Mouse (Mus musculus): ENCODE results near the gene Lrfn2.

Lrfn2 gene

DNA sequence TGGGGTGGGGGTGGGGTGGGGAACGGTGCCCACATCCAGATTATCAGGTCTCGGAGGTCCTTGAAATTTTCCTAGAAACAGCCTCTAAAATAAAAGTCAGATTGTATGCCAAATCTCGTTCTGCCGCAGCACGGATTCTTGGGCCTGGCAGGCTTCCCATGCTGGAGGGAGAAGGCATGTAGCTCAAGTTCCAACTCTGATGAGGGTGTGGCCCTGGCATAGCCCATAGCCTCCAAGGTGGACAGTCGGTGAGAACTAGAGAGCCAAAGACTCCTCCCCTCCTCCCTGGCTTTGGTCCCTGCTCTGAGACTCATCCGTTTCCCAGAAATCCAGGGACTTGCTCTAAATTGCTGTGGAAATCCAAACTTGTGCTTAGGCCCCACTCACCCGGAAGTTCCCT, 99.6 kb downstream of the Lrfn2 start:
- in situ Hi-C loops (cut with MboI, MseI), result no loop called here

GRCm38 (mm10) chr17:49033276-49033675, 101.1 kb downstream of the Lrfn2 start:
- in situ Hi-C loops (cut with MboI, MseI), result no loop called here

DNA sequence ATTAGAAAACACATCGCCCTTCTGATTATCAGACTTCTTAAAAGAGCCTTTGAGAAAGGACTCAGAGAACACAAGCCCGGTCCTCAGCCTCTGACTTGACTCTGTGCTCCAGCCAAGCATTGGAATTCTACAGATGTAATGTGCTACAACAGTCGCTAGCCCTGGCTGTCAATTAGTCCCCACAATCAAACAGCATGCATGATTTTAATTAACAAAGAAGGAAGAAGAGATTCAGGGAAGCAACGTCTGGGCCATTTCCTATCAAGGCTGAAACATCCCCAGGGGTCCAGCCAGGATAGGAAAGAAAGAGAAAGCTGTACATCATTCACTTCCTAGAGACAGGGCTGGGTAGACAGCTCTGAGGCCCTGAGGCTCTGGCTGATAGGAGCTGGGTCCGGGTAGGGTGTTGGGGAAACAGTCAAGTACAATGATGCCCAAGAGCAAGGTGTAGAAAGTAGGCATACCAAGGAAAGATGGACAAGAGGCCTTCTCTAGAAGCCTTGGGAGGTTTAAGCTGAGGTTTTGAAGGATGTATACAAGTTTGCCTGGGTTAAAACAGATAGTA, 101.6 kb downstream of the Lrfn2 start:
- in situ Hi-C loops (cut with MboI, MseI), result no loop called here

DNA sequence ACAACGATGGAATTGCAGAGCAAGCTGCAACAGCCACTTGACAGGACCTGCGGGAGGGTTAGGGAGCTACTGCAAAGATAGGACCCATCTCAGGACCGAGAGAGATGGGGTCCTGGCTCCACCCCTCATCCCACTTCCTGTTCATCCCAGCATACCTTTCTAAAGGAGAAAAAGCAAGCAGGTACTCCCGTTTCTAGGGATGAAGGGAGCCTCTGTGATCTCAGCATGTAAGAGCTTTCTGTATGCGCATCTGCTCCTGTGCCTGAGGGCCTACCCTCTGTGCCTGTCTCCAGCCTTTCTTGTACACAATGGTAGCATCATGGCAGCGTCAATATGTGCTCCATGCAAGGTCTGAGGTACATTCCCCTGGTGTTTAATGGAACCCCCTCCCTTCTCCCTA, 102.9 kb downstream of the Lrfn2 start:
- in situ Hi-C loops (cut with MboI, MseI), result no loop called here

GRCm38 (mm10) chr17:49037163-49037950, 105.2 kb downstream of the Lrfn2 start:
- in situ Hi-C loops (cut with MboI, MseI), result no loop called here

DNA sequence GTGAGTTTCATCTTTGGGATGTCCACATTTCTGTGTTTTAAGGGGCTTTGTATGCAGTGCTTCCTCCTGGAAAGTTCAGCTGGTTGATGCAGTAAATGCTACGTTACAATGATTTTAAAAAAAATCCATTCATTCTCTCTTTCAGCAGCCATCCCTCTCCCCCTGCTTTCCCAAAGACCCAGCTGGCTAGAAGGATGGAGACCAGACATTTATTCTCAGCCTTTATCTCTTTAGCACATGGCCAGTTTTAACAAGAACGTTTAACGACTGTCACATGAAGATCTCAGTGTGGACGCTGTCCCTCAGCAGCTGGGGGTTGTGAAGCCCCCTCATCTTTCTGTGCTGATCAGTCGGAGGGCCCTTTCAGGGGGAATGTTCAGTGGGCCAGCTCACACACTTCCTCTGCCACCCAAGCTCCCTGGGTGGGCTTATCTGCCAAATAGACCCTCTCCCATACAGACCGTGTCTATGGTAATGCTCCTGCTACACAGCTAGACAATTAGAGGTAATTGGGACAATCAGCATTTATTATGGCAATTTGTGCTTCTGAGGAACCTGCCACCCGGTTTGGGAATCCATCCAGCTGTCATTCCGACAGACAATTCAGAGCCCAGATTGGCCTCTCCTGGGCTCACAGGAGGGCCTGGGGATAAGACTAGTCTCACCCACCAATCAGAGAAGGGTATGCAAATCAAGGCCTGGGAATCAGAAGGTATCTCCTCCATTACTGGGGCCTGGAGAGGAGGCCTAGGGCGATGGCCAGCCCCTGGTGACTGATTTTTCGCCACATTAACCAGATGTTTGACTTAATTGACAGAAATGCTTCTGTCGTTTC, 111.8 kb downstream of the Lrfn2 start:
- in situ Hi-C loops (cut with MboI, MseI), result no loop called here

- in situ Hi-C loops (cut with MboI, MseI), result no loop called here
Observed at GRCm38 (mm10) chr17:49047921-49048320, 115.7 kb downstream of the Lrfn2 start.

DNA sequence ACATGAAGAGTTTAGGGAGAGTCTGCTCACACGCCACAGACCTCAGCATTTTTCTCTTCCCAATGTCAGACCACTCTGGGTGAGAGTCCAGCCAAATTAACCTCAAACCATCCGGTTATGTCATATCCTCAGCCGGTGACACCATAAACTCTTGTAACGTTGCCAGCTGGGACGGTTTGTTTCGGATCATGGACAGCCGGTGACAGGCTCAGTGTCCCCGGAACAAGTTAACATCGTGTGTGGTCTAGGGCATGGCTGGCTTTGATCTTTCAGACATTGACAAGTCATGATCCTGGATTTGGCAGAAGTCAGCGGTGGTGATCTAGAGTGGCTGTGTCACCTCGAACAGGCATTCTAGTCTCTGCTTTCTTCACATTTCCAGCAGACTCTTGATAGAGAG, 119.1 kb downstream of the Lrfn2 start:
- in situ Hi-C loops (cut with MboI, MseI), result loop anchor here (10.0 kb wide), 1 partner anchor 796 kb away; no protein-coding TSS in a partner anchor

- in situ Hi-C loops (cut with MboI, MseI), result no loop called here
Observed at GRCm38 (mm10) chr17:49061141-49061540, 129.0 kb downstream of the Lrfn2 start.

DNA sequence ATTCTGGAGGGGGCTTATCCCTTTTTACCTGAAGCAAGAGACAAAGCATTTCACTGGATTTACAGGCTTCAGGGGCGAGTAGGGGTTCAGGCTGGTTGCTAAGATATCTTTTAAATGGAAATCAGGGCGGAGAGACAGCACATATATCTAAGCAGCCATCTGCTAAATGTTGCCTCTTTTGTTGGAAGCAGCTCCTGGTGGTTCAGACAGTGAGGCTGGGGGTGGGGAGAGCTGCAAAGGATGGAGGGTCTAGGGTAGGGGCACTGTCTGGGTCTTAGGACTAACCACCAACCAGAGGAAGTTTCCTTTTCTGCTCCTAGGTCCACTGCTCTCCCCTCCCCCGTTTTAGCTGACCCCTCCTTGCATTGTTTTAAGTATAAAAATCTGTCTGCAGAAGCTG, 131.6 kb downstream of the Lrfn2 start:
- in situ Hi-C loops (cut with MboI, MseI), result no loop called here

DNA sequence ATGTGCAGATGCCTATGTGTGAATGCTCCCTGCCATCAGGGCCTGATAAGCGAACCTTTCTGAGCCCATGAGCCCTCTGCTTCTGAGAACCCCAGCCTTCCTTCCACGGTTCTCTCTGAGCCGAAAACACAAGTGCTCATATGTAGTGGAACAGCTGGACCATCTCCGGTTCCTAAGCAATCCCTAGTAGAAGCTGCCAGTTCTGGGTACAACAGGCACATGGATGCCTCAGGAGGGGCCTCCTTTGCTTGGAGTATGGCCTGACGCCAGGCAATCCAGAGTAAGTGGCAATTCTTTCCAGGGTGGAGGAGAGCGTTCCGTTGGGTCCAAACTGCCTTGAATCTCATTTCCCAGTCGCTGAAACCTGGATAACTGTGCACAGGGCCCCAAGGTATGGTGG, 132.3 kb downstream of the Lrfn2 start:
- in situ Hi-C loops (cut with MboI, MseI), result no loop called here

DNA sequence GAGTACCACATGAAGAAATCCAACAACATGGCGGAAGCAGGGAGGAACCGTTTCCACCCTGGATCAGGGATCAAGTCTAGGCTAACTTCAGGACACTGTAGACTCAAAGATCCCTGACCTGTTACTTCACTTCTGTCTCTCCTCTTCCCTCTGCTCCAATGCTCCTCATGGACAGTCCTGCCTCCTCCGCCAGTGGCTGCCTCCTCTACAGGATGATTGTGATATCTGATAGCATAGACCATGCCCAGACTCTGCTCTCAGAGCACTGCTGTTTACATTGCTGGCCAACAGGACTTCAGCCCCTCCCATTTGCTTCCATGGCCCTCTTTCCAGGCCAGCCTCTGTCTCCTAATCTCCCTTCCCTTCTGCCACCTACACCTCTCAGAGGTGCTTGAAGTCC, 132.9 kb downstream of the Lrfn2 start:
- in situ Hi-C loops (cut with MboI, MseI), result no loop called here

GRCm38 (mm10) chr17:49066748-49067147, 134.6 kb downstream of the Lrfn2 start:
- in situ Hi-C loops (cut with MboI, MseI), result no loop called here

GRCm38 (mm10) chr17:49078168-49078567, 146.0 kb downstream of the Lrfn2 start:
- in situ Hi-C loops (cut with MboI, MseI), result no loop called here

- in situ Hi-C loops (cut with MboI, MseI), result no loop called here
Observed at GRCm38 (mm10) chr17:49079647-49080046, 147.5 kb downstream of the Lrfn2 start.

GRCm38 (mm10) chr17:49083594-49084380, 151.6 kb downstream of the Lrfn2 start:
- in situ Hi-C loops (cut with MboI, MseI), result no loop called here

- in situ Hi-C loops (cut with MboI, MseI), result no loop called here
Observed at GRCm38 (mm10) chr17:49085111-49085510, 152.9 kb downstream of the Lrfn2 start.

DNA sequence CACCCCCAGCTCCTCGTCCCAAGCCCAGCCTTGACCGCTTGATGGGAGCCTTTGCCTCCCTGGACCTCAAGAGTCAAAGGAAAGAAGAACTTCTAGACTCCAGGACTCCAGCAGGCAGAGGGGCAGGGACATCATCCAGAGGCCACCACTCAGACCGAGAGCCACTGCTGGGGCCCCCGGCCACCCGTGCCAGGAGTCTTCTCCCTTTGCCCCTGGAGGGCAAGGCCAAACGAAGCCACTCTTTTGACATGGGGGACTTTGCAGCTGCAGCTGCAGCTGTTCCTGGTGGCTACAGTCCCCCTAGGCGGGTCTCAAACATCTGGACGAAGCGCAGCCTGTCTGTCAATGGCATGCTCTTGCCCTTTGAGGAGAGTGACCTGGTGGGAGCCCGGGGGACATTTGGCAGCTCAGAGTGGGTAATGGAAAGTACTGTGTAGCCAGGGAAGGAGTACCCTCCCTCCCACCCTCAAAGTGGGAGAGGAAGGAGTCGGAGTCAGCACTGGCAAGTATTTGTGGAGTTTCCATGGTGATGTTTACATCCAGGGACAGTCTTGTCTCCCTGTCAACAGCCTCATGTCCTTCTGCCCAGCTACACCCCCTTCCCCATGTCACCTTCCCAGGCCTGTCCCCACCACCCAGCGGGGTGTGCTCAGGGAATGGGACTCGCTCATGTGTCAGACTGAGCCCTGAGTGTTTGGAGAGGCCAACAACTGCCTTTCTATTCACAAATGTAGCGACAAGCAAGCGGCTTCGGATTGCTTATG, 164.8 kb downstream of the Lrfn2 start:
- in situ Hi-C loops (cut with MboI, MseI), result no loop called here

DNA sequence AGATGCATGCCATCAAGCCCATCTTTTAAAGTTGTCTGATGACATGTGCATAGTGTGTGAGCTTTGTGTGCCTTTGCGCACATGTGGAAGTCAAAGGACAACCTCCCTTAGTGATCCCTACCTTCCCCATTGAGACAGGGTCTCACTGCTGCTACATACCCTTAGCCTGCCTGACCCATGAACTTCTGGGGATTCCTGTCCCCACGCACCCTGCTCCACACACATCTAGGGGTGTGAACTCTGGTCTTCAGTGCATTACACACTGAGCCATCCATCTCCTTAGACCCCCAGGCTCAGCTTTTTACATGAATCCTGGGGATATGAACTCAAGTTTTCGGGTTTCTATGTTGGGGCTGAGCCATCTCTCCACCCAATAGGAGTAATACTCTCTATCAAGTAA, 179.2 kb downstream of the Lrfn2 start:
- in situ Hi-C loops (cut with MboI, MseI), result no loop called here

- in situ Hi-C loops (cut with MboI, MseI), result no loop called here
Observed at GRCm38 (mm10) chr17:49111911-49112310, 179.7 kb downstream of the Lrfn2 start.

- in situ Hi-C loops (cut with MboI, MseI), result no loop called here
Observed at GRCm38 (mm10) chr17:49113336-49113735, 181.2 kb downstream of the Lrfn2 start.
